Mouse (Mus musculus): ENCODE measurements around the gene Las1l.
"Not testable (repeated sequence)": the region's sequence is repeated elsewhere in the genome, so short reads cannot be mapped to it uniquely, and the experiment has no call there.

Gene Las1l

GRCm38 (mm10) chrX:95956497-95957293 lies at the start of gene Las1l:
TSS of gene Las1l (minus strand) at chrX:95956962.
- in situ Hi-C loops (cut with MboI, MseI) = no loop called here

- in situ Hi-C loops (cut with MboI, MseI) = loop anchor here in 1 of 2 experiments (5.0 to 10.0 kb wide), 2 partner anchors 326 to 878 kb away; no protein-coding TSS in a partner anchor
Measured at GRCm38 (mm10) chrX:96006395-96006794, 49.6 kb upstream of the Las1l start.

- in situ Hi-C loops (cut with MboI, MseI) = no loop called here
Measured at GRCm38 (mm10) chrX:95999601-96000000, 42.8 kb upstream of the Las1l start.

- in situ Hi-C loops (cut with MboI, MseI) = no loop called here
Measured at GRCm38 (mm10) chrX:95993206-95993605, 36.4 kb upstream of the Las1l start.

- in situ Hi-C loops (cut with MboI, MseI) = no loop called here
Measured at GRCm38 (mm10) chrX:95969936-95970335, 13.2 kb upstream of the Las1l start.

GRCm38 (mm10) chrX:95969116-95969515 lies 12.4 kb upstream of the Las1l start:
- in situ Hi-C loops (cut with MboI, MseI) = no loop called here

- in situ Hi-C loops (cut with MboI, MseI) = no loop called here
Measured at GRCm38 (mm10) chrX:95968594-95968965, 11.8 kb upstream of the Las1l start.

- in situ Hi-C loops (cut with MboI, MseI) = no loop called here
Measured at GRCm38 (mm10) chrX:95967847-95968593, 11.3 kb upstream of the Las1l start.

- in situ Hi-C loops (cut with MboI, MseI) = no loop called here
Measured at GRCm38 (mm10) chrX:95965036-95965435, 8.3 kb upstream of the Las1l start.

- in situ Hi-C loops (cut with MboI, MseI) = no loop called here
Measured at GRCm38 (mm10) chrX:95963366-95963765, 6.6 kb upstream of the Las1l start.

- in situ Hi-C loops (cut with MboI, MseI) = not testable (repeated sequence)
Measured at GRCm38 (mm10) chrX:95957461-95957860, 699 bp upstream of the Las1l start.

GRCm38 (mm10) chrX:95950776-95951175 lies 6.0 kb downstream of the Las1l start:
- in situ Hi-C loops (cut with MboI, MseI) = loop anchor here in 1 of 2 experiments (5.0 kb wide), 1 partner anchor 147 kb away; the partner anchor contains the start of gene Msn

GRCm38 (mm10) chrX:95948135-95948534 lies 8.6 kb downstream of the Las1l start:
- in situ Hi-C loops (cut with MboI, MseI) = no loop called here

- in situ Hi-C loops (cut with MboI, MseI) = no loop called here
Measured at GRCm38 (mm10) chrX:95945496-95945895, 11.3 kb downstream of the Las1l start.

GRCm38 (mm10) chrX:95935481-95935880 lies 21.3 kb downstream of the Las1l start:
- in situ Hi-C loops (cut with MboI, MseI) = no loop called here

- in situ Hi-C loops (cut with MboI, MseI) = no loop called here
Measured at GRCm38 (mm10) chrX:95902716-95903115, 54.0 kb downstream of the Las1l start.
